Mouse (Mus musculus): ENCODE data around the gene Fam234b.

DNA sequence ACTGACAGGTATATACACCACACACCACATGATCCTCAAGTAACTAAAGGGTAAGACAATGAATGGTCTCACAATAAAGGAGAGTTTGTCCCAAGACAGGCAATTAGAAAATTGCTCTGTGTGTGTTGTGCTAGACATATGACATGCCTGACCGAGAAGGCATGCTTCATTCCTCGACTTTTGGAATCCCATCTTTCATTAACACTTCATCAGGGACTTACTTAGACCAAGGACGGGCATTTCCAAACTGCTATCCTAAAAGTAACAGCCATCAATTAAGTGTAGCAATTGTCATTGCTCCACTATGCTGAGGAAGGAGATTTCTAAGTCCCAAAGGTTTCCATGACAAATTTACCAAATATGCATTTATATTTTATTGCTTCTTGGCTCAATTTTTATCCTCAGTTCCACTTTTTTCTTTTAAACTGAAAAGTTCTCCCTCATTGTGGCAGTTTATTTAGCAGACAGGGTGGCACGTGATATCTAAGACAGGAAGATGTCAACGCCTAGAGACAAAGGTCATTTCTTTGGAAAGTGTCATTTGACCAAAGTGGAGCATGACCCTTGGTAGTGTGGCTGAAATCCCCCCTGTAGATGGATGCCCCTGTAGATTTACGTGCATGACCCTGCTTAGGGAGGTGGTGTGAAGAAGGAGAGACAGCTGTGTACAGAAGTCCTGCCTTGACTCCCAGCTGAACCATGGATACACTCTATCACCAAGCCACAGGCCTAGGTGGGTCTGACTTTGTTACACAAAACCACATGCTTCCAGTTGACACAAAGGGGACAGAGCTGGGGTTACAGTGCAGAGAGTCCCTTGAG, 78.9 kb downstream of the Fam234b start:
- TF ChIP-seq MAX (IDR thresholded peaks at IDR 0.05; ENCODE audit: low read depth) (no peak), POLR2A (IDR thresholded peaks at IDR 0.05; ENCODE audit: insufficient read length, low read depth) (no peak), E2F4 (IDR thresholded peaks at IDR 0.05; ENCODE audit: insufficient read depth) (no peak), CEBPB (IDR thresholded peaks at IDR 0.05; ENCODE audit: insufficient read depth, poor library complexity, severe bottlenecking) (no peak), POLR2AphosphoS2 (IDR thresholded peaks at IDR 0.05; ENCODE audit: insufficient read length, low read depth) (no peak), SRF (IDR thresholded peaks at IDR 0.05; ENCODE audit: control insufficient read depth, insufficient read length, low read depth) (no peak), MYOG (IDR thresholded peaks at IDR 0.05; ENCODE audit: control insufficient read depth in 1 of 3, insufficient read depth in 1 of 3, insufficient read length in 2 of 3, low read depth in 2 of 3) (no peak), MYOD1 (IDR thresholded peaks at IDR 0.05; ENCODE audit: control insufficient read depth in 1 of 3, insufficient read length in 2 of 3, low read depth in 2 of 3) (no peak)

All from myocyte (in vitro differentiated cells).